Mouse (Mus musculus): ENCODE results near the gene Senp8. TPM values are rescaled to one million over a fixed set of nuclear protein-coding genes. Genes with fewer than 3 reads are reported as not detected.
"Not testable (repeated sequence)": the region's sequence is repeated elsewhere in the genome, so short reads cannot be mapped to it uniquely, and the experiment has no call there.

Gene Senp8
- polyA plus RNA-seq (2012): 0.01 and 0.04 TPM in 2 replicates

DNA sequence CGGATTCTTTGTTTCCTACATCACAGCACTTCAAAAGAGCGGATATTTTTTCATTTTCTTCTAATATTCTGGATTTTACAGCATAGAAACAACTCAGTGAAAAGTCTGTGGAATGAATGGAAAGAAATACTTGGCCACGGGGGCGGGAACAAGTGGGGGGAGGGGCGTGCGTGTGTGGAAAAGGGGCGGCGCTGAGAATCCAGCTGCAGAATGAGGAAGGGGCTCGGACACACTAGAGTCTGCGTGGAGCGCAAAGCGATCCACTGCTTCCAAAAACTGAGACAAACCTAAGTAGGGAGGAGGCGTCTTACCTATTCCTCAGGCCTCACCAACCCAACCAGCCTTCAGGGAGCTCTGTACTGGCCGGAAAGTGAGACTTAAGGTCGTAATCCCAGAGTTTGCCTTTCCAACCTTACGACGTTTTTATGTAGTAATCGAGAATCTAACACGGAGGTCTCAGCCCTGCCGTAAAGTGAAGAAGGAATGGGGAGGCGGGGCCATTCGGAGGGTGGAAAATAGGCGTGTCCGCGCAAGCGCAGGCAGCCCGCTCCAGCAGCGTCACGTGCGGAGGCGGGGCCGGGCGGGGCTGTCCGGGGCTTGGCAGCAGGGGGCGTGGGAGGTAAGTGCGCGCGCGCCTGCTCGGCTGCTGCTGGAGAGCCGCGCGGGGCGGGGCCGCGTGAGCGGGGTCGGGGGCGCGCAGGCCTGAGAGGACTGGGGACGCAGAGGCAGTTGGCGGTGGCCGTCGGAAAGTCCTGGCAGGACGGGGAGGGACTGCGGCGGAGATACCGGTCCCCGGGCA lies at the start of gene Senp8, which contains the start of gene Myo9a:
Senp8 (minus strand) TSS at position 444 of the 799 bp plus-strand sequence.
Myo9a (plus strand) TSS at position 630 of the 799 bp plus-strand sequence.
- H3K4me1 ChIP-seq (ENCODE audit: control insufficient read depth): peaks cover 35% of the 10 kb centered on the region
- H3K36me3 ChIP-seq (ENCODE audit: control insufficient read depth): no peaks in the 10 kb centered on the region
- TF ChIP-seq GATA1 (IDR thresholded peaks at IDR 0.05; ENCODE audit: low read length) (no peak; the same call in 1 of the 2 replicates), TAL1 (IDR thresholded peaks at IDR 0.05; ENCODE audit: low read length) (no peak)
- H3K4me3 ChIP-seq (replicated peaks): peak within 1 kb of the TSS; percentile 94
- H3K9me3 ChIP-seq (ENCODE audit: control insufficient read depth, low read length): no peaks in the 10 kb centered on the region
- no peaks in the 10 kb centered on the region for H3K27me3 ChIP-seq (ENCODE audit: control insufficient read depth)

DNA sequence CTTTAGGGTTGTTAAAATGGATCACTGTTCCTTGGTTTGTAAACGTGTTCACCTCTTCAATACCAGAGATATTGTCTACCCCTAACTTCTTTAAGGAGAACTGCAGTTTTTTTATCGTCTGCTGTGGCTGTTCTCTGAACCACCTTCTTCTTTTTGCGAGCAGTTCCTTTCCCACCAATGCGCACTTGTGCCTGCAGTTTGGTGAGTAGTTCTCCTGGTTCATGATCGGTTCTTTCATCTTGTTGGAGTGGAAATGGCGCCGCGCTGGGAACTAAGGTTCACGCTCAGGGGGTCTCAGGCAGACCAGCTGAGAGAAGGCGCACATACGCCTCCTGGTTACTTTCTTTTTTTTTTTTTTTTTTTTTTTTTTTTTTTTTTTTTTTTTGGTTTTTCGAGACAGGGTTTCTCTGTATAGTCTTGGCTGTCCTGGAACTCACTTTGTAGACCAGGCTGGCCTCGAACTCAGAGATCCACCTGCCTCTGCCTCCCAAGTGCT lies 16.5 kb upstream of the Senp8 start:
- not testable (repeated sequence) for H3K36me3 ChIP-seq (ENCODE audit: control insufficient read depth); H3K4me3 ChIP-seq (replicated peaks); H3K4me1 ChIP-seq (ENCODE audit: control insufficient read depth); H3K9me3 ChIP-seq (ENCODE audit: control insufficient read depth, low read length); H3K27me3 ChIP-seq (ENCODE audit: control insufficient read depth)

DNA sequence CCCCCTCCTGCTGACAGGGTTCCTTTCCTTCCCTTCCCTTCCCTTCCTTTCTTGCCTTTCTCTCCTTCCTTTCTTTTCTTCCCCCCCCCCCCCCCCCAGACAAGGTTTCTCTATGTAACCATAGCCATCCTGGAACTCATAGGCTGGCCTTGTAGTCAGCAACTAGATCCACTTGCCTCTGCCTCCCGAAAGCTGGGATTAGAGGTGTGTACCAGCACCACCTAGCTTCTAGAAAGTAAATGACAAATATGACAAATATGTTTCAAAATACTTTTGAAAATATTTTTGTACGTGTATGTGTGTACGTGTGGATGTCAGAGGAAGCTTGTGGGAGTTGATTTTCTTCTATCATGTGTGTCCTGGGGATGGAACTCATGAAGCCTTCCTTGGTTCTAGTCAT lies 10.0 kb upstream of the Senp8 start:
- H3K4me1 ChIP-seq (ENCODE audit: control insufficient read depth): no peaks in the 10 kb centered on the region; the same call in 1 of the 2 replicates
- TF ChIP-seq TAL1 (IDR thresholded peaks at IDR 0.05; ENCODE audit: low read length): no peak
- no peak for TF ChIP-seq GATA1 (IDR thresholded peaks at IDR 0.05; ENCODE audit: low read length)
- H3K27me3 ChIP-seq (ENCODE audit: control insufficient read depth): no peaks in the 10 kb centered on the region
- H3K4me3 ChIP-seq (replicated peaks): no peak overlapping the region
- H3K9me3 ChIP-seq (ENCODE audit: control insufficient read depth, low read length): no peaks in the 10 kb centered on the region
- H3K36me3 ChIP-seq (ENCODE audit: control insufficient read depth): no peaks in the 10 kb centered on the region

- peaks cover 11% of the 10 kb centered on the region for H3K4me1 ChIP-seq (ENCODE audit: control insufficient read depth)
- H3K9me3 ChIP-seq (ENCODE audit: control insufficient read depth, low read length); H3K27me3 ChIP-seq (ENCODE audit: control insufficient read depth); H3K36me3 ChIP-seq (ENCODE audit: control insufficient read depth); H3K4me3 ChIP-seq (replicated peaks): not testable (repeated sequence)
These were observed 6.5 kb upstream of the Senp8 start for GRCm38 (mm10) chr9:59757016-59757415.

DNA sequence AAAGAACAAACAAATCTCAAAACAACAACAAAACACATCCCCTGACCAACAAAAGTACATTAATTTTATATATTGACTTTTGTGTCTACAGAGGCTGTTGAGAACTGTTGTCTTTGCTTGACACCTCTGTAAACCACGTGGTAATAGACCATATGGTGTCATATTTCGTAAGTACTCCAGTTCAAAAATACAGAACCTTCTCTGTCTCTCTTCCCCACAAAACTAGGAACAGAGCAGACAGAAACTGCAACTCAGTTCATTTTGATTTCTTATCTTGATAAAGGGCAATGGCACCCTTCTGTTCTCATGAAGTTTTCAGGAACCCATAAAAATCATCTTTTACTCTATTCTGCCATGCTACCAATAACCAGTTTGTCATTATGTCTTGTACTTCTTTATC lies 4.7 kb upstream of the Senp8 start:
- Histone ChIP-seq H3K27me3 (ENCODE audit: control insufficient read depth) (no peaks in the 10 kb centered on the region), H3K4me3 (replicated peaks) (no peak overlapping the region), H3K9me3 (ENCODE audit: control insufficient read depth, low read length) (no peaks in the 10 kb centered on the region), H3K36me3 (ENCODE audit: control insufficient read depth) (no peaks in the 10 kb centered on the region), H3K4me1 (ENCODE audit: control insufficient read depth) (peaks cover 17% of the 10 kb centered on the region)
- TF ChIP-seq GATA1 (IDR thresholded peaks at IDR 0.05; ENCODE audit: low read length): no peak
- no peak for TF ChIP-seq TAL1 (IDR thresholded peaks at IDR 0.05; ENCODE audit: low read length)

DNA sequence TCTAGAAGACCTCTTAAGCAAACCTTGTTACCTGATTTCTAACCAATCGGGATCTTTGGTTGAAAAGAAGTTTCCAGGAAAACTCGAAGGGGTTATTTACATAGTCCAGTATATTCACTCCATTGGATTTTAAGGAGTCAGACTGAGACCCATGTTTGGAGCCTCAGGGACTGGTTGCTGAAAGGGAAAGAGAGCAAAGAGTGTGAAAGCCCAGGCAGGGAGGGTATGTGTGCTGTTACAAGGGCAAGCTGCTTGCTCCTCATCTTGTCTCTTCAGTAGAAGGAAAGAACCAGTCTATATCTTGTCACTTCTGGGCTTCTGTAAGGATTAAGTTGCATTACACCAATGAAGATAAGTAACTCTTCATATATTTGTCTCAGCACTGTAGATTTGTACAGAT lies 1.5 kb upstream of the Senp8 start:
- H3K27me3 ChIP-seq (ENCODE audit: control insufficient read depth): no peaks in the 10 kb centered on the region
- H3K9me3 ChIP-seq (ENCODE audit: control insufficient read depth, low read length): no peaks in the 10 kb centered on the region
- TF ChIP-seq GATA1 (IDR thresholded peaks at IDR 0.05; ENCODE audit: low read length) (no peak), TAL1 (IDR thresholded peaks at IDR 0.05; ENCODE audit: low read length) (no peak)
- H3K4me3 ChIP-seq (replicated peaks): peak overlapping the region; percentile 94
- H3K36me3 ChIP-seq (ENCODE audit: control insufficient read depth): no peaks in the 10 kb centered on the region
- peaks cover 35% of the 10 kb centered on the region for H3K4me1 ChIP-seq (ENCODE audit: control insufficient read depth)

GRCm38 (mm10) chr9:59751066-59751581 lies 614 bp upstream of the Senp8 start:
- TF ChIP-seq TAL1 (IDR thresholded peaks at IDR 0.05; ENCODE audit: low read length): no peak
- no peak for TF ChIP-seq GATA1 (IDR thresholded peaks at IDR 0.05; ENCODE audit: low read length)
- H3K4me1 ChIP-seq (ENCODE audit: control insufficient read depth): peaks cover 35% of the 10 kb centered on the region
- H3K27me3 ChIP-seq (ENCODE audit: control insufficient read depth): no peaks in the 10 kb centered on the region
- no peaks in the 10 kb centered on the region for H3K36me3 ChIP-seq (ENCODE audit: control insufficient read depth)
- H3K9me3 ChIP-seq (ENCODE audit: control insufficient read depth, low read length): no peaks in the 10 kb centered on the region
- H3K4me3 ChIP-seq (replicated peaks): peak overlapping the region; percentile 94

DNA sequence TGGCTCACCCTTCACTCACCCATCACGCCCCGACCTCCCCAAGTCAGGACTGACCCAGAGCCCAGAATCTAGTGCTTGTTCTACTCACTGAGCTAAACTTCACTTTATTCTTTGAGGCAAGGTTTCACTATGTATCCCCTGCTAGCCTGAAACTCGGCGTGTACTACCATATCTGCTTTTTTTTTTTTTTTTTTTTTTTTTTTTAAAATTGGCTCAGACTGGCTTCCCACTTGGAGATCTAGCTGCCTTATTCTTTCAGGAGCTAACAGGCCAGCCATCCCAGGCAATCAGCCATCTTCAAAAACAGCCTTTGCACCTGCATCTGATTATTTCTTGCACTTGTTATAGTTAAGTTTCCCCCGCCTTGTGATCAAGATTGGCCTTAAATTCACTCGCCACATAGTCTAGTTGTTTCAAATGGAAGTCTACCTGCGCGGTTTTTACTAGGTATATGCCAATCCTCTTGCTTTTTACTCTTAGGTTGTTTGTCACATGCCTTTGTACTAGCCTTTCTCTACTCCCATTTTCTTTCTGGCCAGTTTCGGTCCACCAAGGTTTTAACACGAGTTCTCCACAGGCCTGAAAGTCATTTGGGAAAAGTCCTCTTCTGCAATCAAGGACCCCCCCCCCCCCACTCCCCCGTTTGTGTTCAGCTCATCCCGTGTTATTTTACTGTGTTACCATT lies 787 bp downstream of the Senp8 start:
- no peaks in the 10 kb centered on the region for H3K9me3 ChIP-seq (ENCODE audit: control insufficient read depth, low read length)
- H3K4me3 ChIP-seq (replicated peaks): peak overlapping the region; percentile 94
- no peaks in the 10 kb centered on the region for H3K27me3 ChIP-seq (ENCODE audit: control insufficient read depth)
- no peak for TF ChIP-seq GATA1 (IDR thresholded peaks at IDR 0.05; ENCODE audit: low read length)
- TF ChIP-seq TAL1 (IDR thresholded peaks at IDR 0.05; ENCODE audit: low read length): no peak; the same call in 2 of the 3 replicates
- peaks cover 37% of the 10 kb centered on the region for H3K4me1 ChIP-seq (ENCODE audit: control insufficient read depth)
- H3K36me3 ChIP-seq (ENCODE audit: control insufficient read depth): no peaks in the 10 kb centered on the region

DNA sequence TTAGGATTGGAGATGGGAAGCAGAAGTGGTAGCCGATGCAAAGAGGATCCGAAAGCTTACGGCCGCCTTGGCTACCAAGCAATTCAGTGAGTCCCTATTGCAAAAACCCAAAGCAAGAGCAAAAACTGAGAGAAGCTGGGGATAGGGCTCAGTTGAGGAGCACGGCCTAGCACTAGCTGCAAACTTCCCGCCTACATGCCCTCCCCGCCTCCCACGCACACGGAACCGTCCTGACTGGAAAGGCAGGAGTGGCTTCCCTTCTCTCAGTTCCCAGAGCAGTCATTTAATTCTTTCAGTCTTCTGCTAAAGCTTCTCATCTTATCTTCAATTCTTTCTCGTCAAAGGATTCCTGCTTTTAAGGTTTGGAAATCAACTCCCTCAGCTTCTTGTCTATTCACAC lies 1.5 kb downstream of the Senp8 start:
- TF ChIP-seq GATA1 (IDR thresholded peaks at IDR 0.05; ENCODE audit: low read length) (no peak), TAL1 (IDR thresholded peaks at IDR 0.05; ENCODE audit: low read length) (no peak)
- H3K4me1 ChIP-seq (ENCODE audit: control insufficient read depth): peaks cover 41% of the 10 kb centered on the region
- no peaks in the 10 kb centered on the region for H3K36me3 ChIP-seq (ENCODE audit: control insufficient read depth)
- no peaks in the 10 kb centered on the region for H3K9me3 ChIP-seq (ENCODE audit: control insufficient read depth, low read length)
- H3K4me3 ChIP-seq (replicated peaks): peak overlapping the region; percentile 15
- no peaks in the 10 kb centered on the region for H3K27me3 ChIP-seq (ENCODE audit: control insufficient read depth)

Measured in erythroblast, embryonic 14.5 days (primary cell).